Mouse (Mus musculus): ENCODE results near the gene Oas1a.
"Not testable (repeated sequence)": the region's sequence is repeated elsewhere in the genome, so short reads cannot be mapped to it uniquely, and the experiment has no call there.

Gene Oas1a

GRCm38 (mm10) chr5:120892243-120892660, 15.1 kb downstream of the Oas1a start:
- DNase-seq = no peak

- not testable (repeated sequence) for DNase-seq
Measured at GRCm38 (mm10) chr5:120891566-120892242, 15.6 kb downstream of the Oas1a start.

GRCm38 (mm10) chr5:120890991-120891390, 16.3 kb downstream of the Oas1a start:
- no peak for DNase-seq

- no peak for DNase-seq
Measured at GRCm38 (mm10) chr5:120890026-120890425, 17.3 kb downstream of the Oas1a start.

GRCm38 (mm10) chr5:120888294-120888815, 19.0 kb downstream of the Oas1a start:
- not testable (repeated sequence) for DNase-seq

- no peak for DNase-seq
Measured at GRCm38 (mm10) chr5:120887831-120888230, 19.5 kb downstream of the Oas1a start.

GRCm38 (mm10) chr5:120887413-120887812, 19.9 kb downstream of the Oas1a start, which contains the start of gene Oas1g:
Gene Oas1g (minus strand): TSS chr5:120887613.
- not testable (repeated sequence) for DNase-seq

- not testable (repeated sequence) for DNase-seq
Measured at GRCm38 (mm10) chr5:120881681-120882080, 25.6 kb downstream of the Oas1a start.

- DNase-seq = not testable (repeated sequence)
Measured at GRCm38 (mm10) chr5:120878803-120879202, 28.5 kb downstream of the Oas1a start.

GRCm38 (mm10) chr5:120877407-120877806, 29.9 kb downstream of the Oas1a start:
- not testable (repeated sequence) for DNase-seq

GRCm38 (mm10) chr5:120876839-120877238, 30.5 kb downstream of the Oas1a start:
- not testable (repeated sequence) for DNase-seq

- no peak for DNase-seq
Measured at GRCm38 (mm10) chr5:120871469-120871868, 35.9 kb downstream of the Oas1a start.

- no peak for DNase-seq
Measured at GRCm38 (mm10) chr5:120870782-120871181, 36.5 kb downstream of the Oas1a start.

- DNase-seq = no peak
Measured at GRCm38 (mm10) chr5:120870081-120870480, 37.2 kb downstream of the Oas1a start.

- DNase-seq = no peak
Measured at GRCm38 (mm10) chr5:120869436-120870015, 37.8 kb downstream of the Oas1a start.

- peak; percentile 68 for DNase-seq
Measured at GRCm38 (mm10) chr5:120865336-120865860, 41.9 kb downstream of the Oas1a start.

- no peak for DNase-seq
Measured at GRCm38 (mm10) chr5:120861121-120861520, 46.2 kb downstream of the Oas1a start, which contains the start of gene Oas1h. Gene Oas1h (plus strand): TSS chr5:120861421.

- DNase-seq = no peak
Measured at GRCm38 (mm10) chr5:120859241-120859640, 48.1 kb downstream of the Oas1a start.

- peak; percentile 74 for DNase-seq
Measured at GRCm38 (mm10) chr5:120849601-120850136, 57.7 kb downstream of the Oas1a start.

GRCm38 (mm10) chr5:120847067-120847466, 60.3 kb downstream of the Oas1a start, which contains the start of gene Oas1f:
Gene Oas1f (plus strand): TSS chr5:120847367.
- no peak for DNase-seq

All from retina, postnatal 1 day (tissue).